21 mouse cellular contexts compared by ENCODE assay signal in the genomic region with DNA sequence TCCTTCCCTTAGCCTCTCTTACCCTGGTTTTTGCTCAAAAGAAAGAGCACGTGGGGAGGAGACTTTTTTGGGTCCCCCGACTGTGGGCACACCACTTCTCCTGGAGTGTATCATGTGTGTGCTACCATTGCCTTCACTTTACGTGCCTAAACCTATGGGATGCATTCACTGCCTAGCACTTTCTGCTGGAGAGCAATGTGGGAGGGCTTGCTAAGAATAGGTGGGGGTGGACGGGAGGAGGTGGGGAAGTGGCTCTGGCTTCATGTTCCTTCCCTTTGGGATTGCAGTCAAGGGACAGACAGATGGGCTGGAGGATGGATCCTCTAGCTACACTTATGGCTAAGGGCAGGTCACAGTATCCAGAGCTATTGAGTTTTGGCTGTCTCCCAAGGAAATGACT. TPM values are rescaled to one million over a fixed set of nuclear protein-coding genes. Genes with fewer than 3 reads are reported as not detected.
DNase-seq lines count a peak whose midpoint lies in the region; ATAC-seq lines count a peak whose summit lies in the region.
"Had no signal": no experiment of that assay in that cellular context is flagged by ENCODE, and none has a peak within 500 bp of the region (broad histone marks: within the 10 kb centered on the region; RNA-seq: fewer than 3 reads in every experiment).

No protein-coding gene starts in this region.

- no peak for DNase-seq in frontal cortex, postnatal 10 days (ENCODE audit: low spot score in 2 of 2)
- DNase-seq in heart, adult 11 months: peak; percentile 58
- DNase-seq in heart, adult 18-20 months: no peak
- peak; percentile 3 for DNase-seq in thymus, postnatal 4 days
- DNase-seq in thymus, postnatal 25 days: no peak
- DNase-seq: adrenal gland, adult 8-10 months; adrenal gland, postnatal 25 days; cerebellum, adult 18-20 months; cerebellum, adult 9-10 months; cerebellum, postnatal 14 days; gastrocnemius, postnatal 10 days; gastrocnemius, postnatal 36 days; heart, postnatal 10 days; heart, postnatal 36 days had no signal

- peak; percentile 95 for ATAC-seq in frontal cortex, adult (ENCODE audit: low TSS enrichment)
- ATAC-seq: activated CD4-positive, CD25-positive, alpha-beta regulatory T cell, adult 4 months; forebrain, embryonic 13.5 days; forebrain, embryonic 16.5 days; hindbrain, embryonic 16.5 days; intestine, embryonic 15.5 days had no signal

RNA-seq across cellular contexts. Expression of gene Tnfrsf8, which starts 5.7 kb away (rescaled TPM):
- total RNA-seq in heart, adult 18-20 months (2021): under 1 TPM; 0.07 to 0.15 TPM
- total RNA-seq: gastrocnemius, adult 18-20 months had no signal

Comparison
In these comparisons a context has a peak if more than half of its experiments do, and no peak if none do; other contexts are left out.
1. DNase-seq: peak in heart, adult 11 months (single experiment) and thymus, postnatal 4 days (single experiment); none in frontal cortex, postnatal 10 days (0 of 2), heart, adult 18-20 months (0 of 2) and thymus, postnatal 25 days (single experiment).